Mouse (Mus musculus) kidney, adult 2 months (tissue): Measurements from ENCODE around the gene Dlgap4. TPM values are rescaled to one million over a fixed set of nuclear protein-coding genes. Genes with fewer than 3 reads are reported as not detected.

Source experiments
- DNase-seq: peaks from one replicate; pipeline ENCODE4 v3.0.0; 2021
- H3K27ac ChIP-seq: fragments of 200-500 bp; 2 replicates; pipeline ENCODE4 v1.5.1; 2012; ENCODE audit warnings: low read depth, low read length, control low read depth, inconsistent platforms; ENCODE audit not compliant: insufficient read depth
- H3K27me3 ChIP-seq: fragments of 200-500 bp; replicated peaks from 2 replicates; pipeline ENCODE4 v1.6.1; 2012; ENCODE audit warnings: mild to moderate bottlenecking, moderate library complexity, low read length, inconsistent platforms; ENCODE audit not compliant: control insufficient read depth, insufficient read depth
- H3K36me3 ChIP-seq: fragments of 200-500 bp; 2 replicates; pipeline ENCODE4 v1.6.1; 2012; ENCODE audit warnings: mild to moderate bottlenecking, moderate library complexity, low read length, inconsistent platforms; ENCODE audit not compliant: control insufficient read depth, insufficient read depth
- H3K4me1 ChIP-seq: fragments of 200-500 bp; 2 replicates; pipeline ENCODE4 v1.6.1; 2011; ENCODE audit warnings: low read length; ENCODE audit not compliant: control insufficient read depth, insufficient read depth
- H3K4me3 ChIP-seq: fragments of 200-500 bp; 2 replicates; pipeline ENCODE4 v1.5.1; 2011; ENCODE audit warnings: mild to moderate bottlenecking, low read depth, low read length, control low read depth; ENCODE audit not compliant: insufficient read depth
- CTCF ChIP-seq: fragments of 200-500 bp; conservative IDR thresholded peaks from 2 replicates; pipeline ENCODE4 v1.5.1; 2011; ENCODE audit warnings: low read depth, mild to moderate bottlenecking, control low read depth, low read length, moderate library complexity, mixed read lengths; ENCODE audit not compliant: insufficient read depth, insufficient read length
- POLR2A ChIP-seq: fragments of 200-500 bp; IDR thresholded peaks from one replicate; pipeline ENCODE4 v1.6.1; 2011; ENCODE audit warnings: low read depth, low read length, control low read depth
- WGBS: fragments of 180-500 bp; shearing (Covaris S2); methylation state at CpG from one replicate; pipeline ENCODE4 v1.1.7; 2018; 5-methylcytosine and 5-hydroxymethylcytosine counted together
- polyA plus RNA-seq: library from polyadenylated mRNA; depleted of rRNA; stranded (reverse); fragments of >200 nt; gene quantifications from 2 replicates; pipeline ENCODE4 v1.2.3, GENCODE M21; 2012; rRNA removed

Gene Dlgap4
- 50.6 and 51.1 TPM in 2 replicates for polyA plus RNA-seq

- peaks cover 8% of the 10 kb centered on the region for H3K27me3 ChIP-seq
- no peaks in the 10 kb centered on the region for H3K36me3 ChIP-seq
- DNase-seq, result no peak
- 2% methylated on average over 88 of the region's 103 CpGs for WGBS
- no peak within 1 kb of the TSS for H3K27ac ChIP-seq
- TF ChIP-seq CTCF, result no peak
- H3K4me3 ChIP-seq, result peak within 1 kb of the TSS; percentile 36
- no peaks in the 10 kb centered on the region for H3K4me1 ChIP-seq
Measured at GRCm38 (mm10) chr2:156613541-156614257, at the start of gene Dlgap4. TSS of gene Dlgap4 (plus strand) at chr2:156613705.

GRCm38 (mm10) chr2:156566512-156566911 is 47.0 kb upstream of the Dlgap4 start:
- 64% methylated on average over 2 of the region's 2 CpGs for WGBS
- TF ChIP-seq CTCF (no peak), POLR2A (no peak)
- DNase-seq, result peak; percentile 64
- Histone ChIP-seq H3K36me3 (no peaks in the 10 kb centered on the region), H3K27me3 (no peaks in the 10 kb centered on the region), H3K4me3 (no peak overlapping the region), H3K27ac (peak overlapping the region; percentile 35), H3K4me1 (no peaks in the 10 kb centered on the region)

GRCm38 (mm10) chr2:156568647-156569046 is 44.9 kb upstream of the Dlgap4 start:
- H3K4me3 ChIP-seq, result no peak overlapping the region
- H3K27me3 ChIP-seq, result no peaks in the 10 kb centered on the region
- TF ChIP-seq CTCF (no peak), POLR2A (no peak)
- no peak for DNase-seq
- no peaks in the 10 kb centered on the region for H3K36me3 ChIP-seq
- no peak overlapping the region for H3K27ac ChIP-seq
- WGBS, result 91% methylated on average over 7 of the region's 7 CpGs
- no peaks in the 10 kb centered on the region for H3K4me1 ChIP-seq

- DNase-seq, result no peak
- WGBS, result 90% methylated on average over 3 of the region's 3 CpGs
Measured at GRCm38 (mm10) chr2:156569261-156569660, 44.2 kb upstream of the Dlgap4 start.

GRCm38 (mm10) chr2:156571521-156571920 is 42.0 kb upstream of the Dlgap4 start:
- Histone ChIP-seq H3K4me1 (no peaks in the 10 kb centered on the region), H3K36me3 (no peaks in the 10 kb centered on the region), H3K4me3 (no peak overlapping the region), H3K27me3 (no peaks in the 10 kb centered on the region), H3K27ac (no peak overlapping the region)
- TF ChIP-seq POLR2A (no peak), CTCF (no peak)
- 61% methylated on average over 6 of the region's 6 CpGs for WGBS
- DNase-seq, result peak; percentile 22

More at GRCm38 (mm10) chr2:156569261-156569660, 44.2 kb upstream of the Dlgap4 start:
- no peaks in the 10 kb centered on the region for H3K27me3 ChIP-seq
- no peaks in the 10 kb centered on the region for H3K4me1 ChIP-seq
- H3K4me3 ChIP-seq, result no peak overlapping the region
- H3K36me3 ChIP-seq, result no peaks in the 10 kb centered on the region
- no peak overlapping the region for H3K27ac ChIP-seq
- TF ChIP-seq CTCF, result no peak
- no peak for TF ChIP-seq POLR2A

GRCm38 (mm10) chr2:156576850-156577587 is 36.5 kb upstream of the Dlgap4 start:
- TF ChIP-seq CTCF (no peak), POLR2A (no peak)
- Histone ChIP-seq H3K4me1 (no peaks in the 10 kb centered on the region), H3K27me3 (no peaks in the 10 kb centered on the region), H3K36me3 (no peaks in the 10 kb centered on the region), H3K4me3 (no peak overlapping the region), H3K27ac (no peak overlapping the region)
- DNase-seq, result no peak
- 72% methylated on average over 7 of the region's 7 CpGs for WGBS

- WGBS, result 72% methylated on average over 5 of the region's 5 CpGs
- Histone ChIP-seq H3K4me1 (no peaks in the 10 kb centered on the region), H3K36me3 (no peaks in the 10 kb centered on the region), H3K27ac (no peak overlapping the region), H3K4me3 (no peak overlapping the region), H3K27me3 (no peaks in the 10 kb centered on the region)
- TF ChIP-seq POLR2A, result no peak
- TF ChIP-seq CTCF, result no peak
- DNase-seq, result peak; percentile 12
Measured at GRCm38 (mm10) chr2:156580507-156580906, 33.0 kb upstream of the Dlgap4 start.
